21 mouse cellular contexts compared by ENCODE assay signal in genomic region chr17:77452085-77452484, GRCm38 (mm10).
A peak's percentile ranks its signal among the peaks of the same experiment; 100 is the strongest.
DNase-seq lines count a peak whose midpoint lies in the region; ATAC-seq and TF ChIP-seq lines count a peak whose summit lies in the region.
"Had no signal": no experiment of that assay in that cellular context is flagged by ENCODE, and none has a peak within 500 bp of the region (broad histone marks: within the 10 kb centered on the region; RNA-seq: fewer than 3 reads in every experiment).

No protein-coding gene starts in this region.

- no peaks in the 10 kb centered on the region for H3K27me3 ChIP-seq in kidney, postnatal 0 days (ENCODE audit: insufficient read depth, low read length)
- no peaks in the 10 kb centered on the region for H3K27me3 ChIP-seq in intestine, embryonic 15.5 days (replicated peaks)
- H3K27me3 ChIP-seq in intestine, postnatal 0 days (replicated peaks; ENCODE audit: control insufficient read depth, insufficient read depth, low read length), result no peaks in the 10 kb centered on the region
- H3K27me3 ChIP-seq: forebrain, embryonic 13.5 days; heart, embryonic 12.5 days; Patski had no signal

- no peaks in the 10 kb centered on the region for H3K9me3 ChIP-seq in kidney, postnatal 0 days (replicated peaks; ENCODE audit: low read length)
- no peaks in the 10 kb centered on the region for H3K9me3 ChIP-seq in intestine, embryonic 15.5 days
- H3K9me3 ChIP-seq in intestine, postnatal 0 days (ENCODE audit: control insufficient read depth), result no peaks in the 10 kb centered on the region
- H3K9me3 ChIP-seq: embryonic facial prominence, embryonic 10.5 days; forebrain, embryonic 13.5 days; G1E; heart, embryonic 12.5 days; hindbrain, embryonic 10.5 days had no signal

- H3K27ac ChIP-seq in kidney, postnatal 0 days, result no peak overlapping the region
- H3K27ac ChIP-seq in intestine, embryonic 15.5 days, result no peak overlapping the region
- no peak overlapping the region for H3K27ac ChIP-seq in intestine, postnatal 0 days (ENCODE audit: low read depth, low read length)
- H3K27ac ChIP-seq: embryonic facial prominence, embryonic 10.5 days; forebrain, embryonic 13.5 days; gastrocnemius, adult 2 months; hindbrain, embryonic 10.5 days; hindbrain, embryonic 14.5 days had no signal

- H3K36me3 ChIP-seq in kidney, postnatal 0 days (ENCODE audit: insufficient read depth, low read length), result no peaks in the 10 kb centered on the region
- no peaks in the 10 kb centered on the region for H3K36me3 ChIP-seq in intestine, embryonic 15.5 days
- H3K36me3 ChIP-seq in intestine, postnatal 0 days (ENCODE audit: control insufficient read depth, insufficient read depth), result no peaks in the 10 kb centered on the region
- H3K36me3 ChIP-seq: embryonic facial prominence, embryonic 10.5 days; G1E; heart, embryonic 12.5 days; hindbrain, embryonic 10.5 days had no signal

- 60% methylated on average over 2 of the region's 2 CpGs for WGBS in kidney, postnatal 0 days
- WGBS in intestine, embryonic 15.5 days, result 59% methylated on average over 2 of the region's 2 CpGs
- WGBS in intestine, postnatal 0 days, result 38% methylated on average over 2 of the region's 2 CpGs

- H3K4me1 ChIP-seq in kidney, postnatal 0 days (replicated peaks; ENCODE audit: insufficient read depth, low read length), result no peaks in the 10 kb centered on the region
- H3K4me1 ChIP-seq in intestine, embryonic 15.5 days (replicated peaks), result no peaks in the 10 kb centered on the region
- no peaks in the 10 kb centered on the region for H3K4me1 ChIP-seq in intestine, postnatal 0 days (replicated peaks; ENCODE audit: control insufficient read depth, insufficient read depth, low read length)
- H3K4me1 ChIP-seq: embryonic facial prominence, embryonic 10.5 days; forebrain, embryonic 13.5 days; heart, embryonic 12.5 days; hindbrain, embryonic 10.5 days had no signal

- H3K4me2 ChIP-seq in kidney, postnatal 0 days (ENCODE audit: low read length), result no peak overlapping the region
- H3K4me2 ChIP-seq in intestine, embryonic 15.5 days (replicated peaks), result no peak overlapping the region
- H3K4me2 ChIP-seq in intestine, postnatal 0 days (replicated peaks; ENCODE audit: low read depth), result no peak overlapping the region
- H3K4me2 ChIP-seq: forebrain, embryonic 13.5 days; heart, embryonic 12.5 days; hindbrain, embryonic 14.5 days had no signal

- H3K9ac ChIP-seq in kidney, postnatal 0 days (ENCODE audit: low read depth, low read length), result no peak overlapping the region
- H3K9ac ChIP-seq in intestine, embryonic 15.5 days, result no peak overlapping the region
- H3K9ac ChIP-seq in intestine, postnatal 0 days (ENCODE audit: low read depth, low read length), result no peak overlapping the region
- H3K9ac ChIP-seq: forebrain, embryonic 13.5 days; forebrain, postnatal 0 days; heart, embryonic 12.5 days; hindbrain, embryonic 14.5 days had no signal

- TF ChIP-seq CTCF in kidney, postnatal 0 days (IDR thresholded peaks at IDR 0.05; ENCODE audit: low read depth), result no peak
- no peak for TF ChIP-seq CTCF in intestine, postnatal 0 days (IDR thresholded peaks at IDR 0.05; ENCODE audit: low read depth)

- ATAC-seq in kidney, postnatal 0 days (replicated peaks; ENCODE audit: low FRiP score, low read depth), result peak; percentile 52; the same call in 1 of the 2 replicates
- peak; percentile 91 for ATAC-seq in intestine, embryonic 15.5 days
- ATAC-seq in intestine, postnatal 0 days, result peak; percentile 81
- ATAC-seq: activated CD4-positive, CD25-positive, alpha-beta regulatory T cell, adult 4 months; forebrain, embryonic 13.5 days; forebrain, postnatal 0 days; Patski had no signal

- no peak overlapping the region for H3K4me3 ChIP-seq in kidney, postnatal 0 days (replicated peaks; ENCODE audit: low read depth, low read length)
- H3K4me3 ChIP-seq in intestine, embryonic 15.5 days (replicated peaks), result no peak overlapping the region
- no peak overlapping the region for H3K4me3 ChIP-seq in intestine, postnatal 0 days (ENCODE audit: low read depth, low read length)
- H3K4me3 ChIP-seq: embryonic facial prominence, embryonic 10.5 days; forebrain, embryonic 13.5 days; gastrocnemius, adult 2 months; heart, embryonic 12.5 days; hindbrain, embryonic 10.5 days had no signal

- peak; percentile 18 for DNase-seq in kidney, postnatal 0 days (ENCODE audit: low spot score)
- no peak for DNase-seq in kidney, postnatal 14 days
- DNase-seq in embryo, embryonic 9.5 days (ENCODE audit: extremely low spot score), result no peak
- DNase-seq in embryo, embryonic 10 days (ENCODE audit: low spot score), result no peak
- DNase-seq: adrenal gland, postnatal 14 days; cerebellum, adult 11-12 months; cerebellum, adult 9-10 months; cerebellum, postnatal 25 days; forebrain, postnatal 0 days; gastrocnemius, adult 2 months; gastrocnemius, postnatal 25 days had no signal
